Mouse (Mus musculus) thymus, postnatal 25 days (tissue): Measurements from ENCODE around the gene Gm3500.
"Not testable (repeated sequence)": the region's sequence is repeated elsewhere in the genome, so short reads cannot be mapped to it uniquely, and the experiment has no call there.

ENCODE experiments used
- DNase-seq: peaks from one replicate; pipeline ENCODE4 v3.0.0; 2022

The Gm3500 gene

GRCm38 (mm10) chr14:5388949-5389348 lies at the start of gene Gm3500:
Gm3500 (minus strand) TSS chr14:5389049.
- not testable (repeated sequence) for DNase-seq

- not testable (repeated sequence) for DNase-seq
These were observed 54.0 kb downstream of the Gm3500 start, which contains the start of gene Gm3542 for GRCm38 (mm10) chr14:5334828-5335227. Gm3542 (minus strand) TSS chr14:5334928.
